Mouse (Mus musculus) left cerebral cortex, adult 11 months (tissue): ENCODE data around the gene Bag5.

Experiments
- DNase-seq: peaks from one replicate; pipeline ENCODE4 v3.0.0; 2022; ENCODE audit warnings: low spot score

Gene Bag5

DNA sequence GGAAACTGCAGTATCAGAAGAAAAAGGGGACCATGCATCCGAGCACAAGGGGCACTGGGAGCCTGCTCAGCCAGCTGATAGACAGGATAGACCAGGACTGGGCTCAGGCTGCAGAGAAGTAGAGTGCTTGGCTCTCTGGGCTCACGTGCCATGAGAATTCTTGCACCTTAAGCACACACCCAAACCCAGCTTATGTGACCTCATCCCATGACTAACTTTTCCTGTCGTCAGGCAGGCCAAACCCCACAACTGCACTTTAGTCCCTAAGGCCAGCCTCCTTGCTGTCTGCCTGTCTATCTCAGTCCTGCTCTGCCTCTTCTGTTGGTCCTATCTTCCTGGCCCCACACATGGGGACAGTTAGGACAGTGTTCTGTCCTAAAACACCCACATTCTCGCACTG is 15.3 kb downstream of the Bag5 start:
- no peak for DNase-seq

DNA sequence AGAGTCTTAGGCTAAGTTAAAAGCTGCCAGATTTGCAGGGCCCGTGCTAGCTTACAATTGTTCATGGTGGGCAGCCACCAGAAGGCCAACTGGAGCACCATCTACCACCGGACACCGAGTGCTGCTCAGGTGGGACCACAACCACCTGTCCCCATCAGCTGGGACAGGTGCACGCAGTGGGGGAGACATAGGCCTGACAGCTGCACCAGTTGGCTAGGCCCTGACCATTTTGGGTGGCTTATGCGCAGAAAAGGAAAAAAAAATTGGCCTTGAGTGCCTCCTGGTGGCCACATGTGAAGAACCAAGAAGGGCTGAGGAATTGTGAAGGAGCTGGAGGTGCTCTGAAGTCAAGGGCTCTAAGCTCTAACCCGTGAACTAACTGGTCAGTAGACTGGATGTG is 16.8 kb downstream of the Bag5 start:
- DNase-seq = no peak

GRCm38 (mm10) chr12:111694880-111695804 is 17.9 kb downstream of the Bag5 start:
- no peak for DNase-seq

DNA sequence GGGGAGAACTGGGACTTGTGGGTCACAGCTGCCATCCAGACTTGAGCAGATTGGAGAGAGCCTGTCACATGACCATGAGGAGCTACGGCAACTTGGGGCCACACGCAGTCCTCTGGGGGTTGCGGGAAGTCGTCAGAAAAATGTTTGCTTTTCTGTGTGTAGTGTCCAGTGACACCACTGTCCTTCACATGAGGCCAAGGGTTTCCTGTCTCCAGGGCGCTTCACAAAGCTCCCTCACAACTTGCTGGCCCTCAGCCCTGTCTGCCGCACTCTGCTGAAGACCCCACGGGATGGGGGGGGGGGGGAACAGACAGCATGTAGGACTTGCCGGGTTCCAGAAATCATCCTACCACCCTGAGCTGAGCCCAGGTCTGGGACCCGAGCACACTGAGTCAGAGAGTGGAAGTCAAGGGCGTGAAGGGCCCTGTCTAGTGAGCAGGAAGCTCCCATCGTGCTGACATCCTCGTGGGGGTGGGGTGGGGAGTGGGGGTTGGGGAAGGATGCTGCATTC is 18.7 kb downstream of the Bag5 start:
- DNase-seq = no peak

DNA sequence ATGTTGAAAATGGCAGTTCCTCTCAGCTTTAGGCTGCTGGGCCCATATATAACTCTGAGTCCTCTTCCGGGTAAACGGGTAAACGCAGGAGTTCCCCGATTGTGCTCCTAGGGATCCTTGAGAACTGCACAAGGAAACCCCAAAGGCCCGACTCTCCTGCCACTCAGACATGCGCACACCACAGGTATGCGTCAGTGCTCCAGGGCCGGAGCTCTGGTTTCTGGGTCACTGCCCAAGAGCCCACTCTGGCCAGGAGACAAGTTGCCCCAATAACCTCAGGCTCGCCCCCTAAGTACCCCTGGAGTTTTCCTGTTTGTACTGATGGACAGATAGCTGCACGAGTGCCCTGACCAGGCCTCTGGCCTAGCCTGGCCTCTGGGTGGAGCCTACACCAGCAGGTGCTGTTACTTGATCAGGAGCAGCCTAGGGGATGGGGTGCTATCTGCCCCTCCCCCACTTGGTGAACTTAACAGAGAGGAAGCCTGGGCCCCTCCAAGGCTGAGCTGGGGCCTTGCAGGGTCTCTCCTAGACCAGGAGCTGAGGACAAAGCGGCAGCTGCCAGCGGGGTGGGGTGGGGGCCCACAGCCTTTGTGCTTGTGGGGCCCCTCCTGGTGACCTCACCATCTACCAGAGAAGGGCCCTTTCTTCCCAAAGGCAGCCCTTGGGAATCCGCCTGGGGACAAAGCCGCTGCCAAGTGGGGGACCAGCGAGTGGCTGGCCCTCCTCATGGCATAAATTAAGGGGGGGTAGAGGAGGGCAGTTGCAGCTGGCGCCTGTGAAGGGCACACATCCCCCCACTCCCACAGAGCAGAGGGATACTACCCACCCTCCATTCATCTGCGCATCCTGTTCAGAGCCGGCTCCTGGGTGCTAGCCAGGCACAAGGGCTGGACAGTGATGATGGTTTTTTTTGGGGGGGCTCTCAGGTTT is 19.5 kb downstream of the Bag5 start:
- DNase-seq = peak; percentile 82

- DNase-seq = no peak
Measured at GRCm38 (mm10) chr12:111692899-111693298, 20.2 kb downstream of the Bag5 start.

DNA sequence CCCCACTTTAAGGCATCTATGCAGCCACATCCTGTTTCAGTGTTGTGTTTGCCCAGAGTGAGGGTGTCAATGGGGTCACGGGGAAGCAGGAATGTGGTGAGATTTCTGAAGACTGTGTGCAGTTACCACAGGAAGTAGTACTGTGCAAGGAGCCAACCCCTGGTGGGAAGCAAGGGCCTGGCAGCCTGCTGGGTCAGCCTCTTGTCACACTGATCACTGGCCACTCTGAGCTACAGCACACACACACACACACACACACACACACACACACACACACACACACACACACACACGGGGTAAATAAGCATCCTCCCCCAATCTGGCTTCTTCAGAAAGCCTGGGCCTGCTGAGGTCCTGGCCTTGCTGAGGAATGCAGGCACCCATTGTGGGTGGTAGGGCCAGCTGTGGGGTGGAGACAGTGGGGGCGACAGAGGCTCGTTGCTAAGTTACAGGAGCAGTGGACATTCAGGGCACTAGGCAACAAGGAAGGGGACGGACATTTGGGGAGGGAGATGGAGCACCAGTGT is 21.6 kb downstream of the Bag5 start:
- no peak for DNase-seq

GRCm38 (mm10) chr12:111689426-111689825 is 23.6 kb downstream of the Bag5 start:
- DNase-seq = no peak

GRCm38 (mm10) chr12:111688069-111688428 is 25.0 kb downstream of the Bag5 start:
- no peak for DNase-seq

GRCm38 (mm10) chr12:111687350-111688068 is 25.5 kb downstream of the Bag5 start:
- DNase-seq = no peak

- DNase-seq = no peak
Measured at GRCm38 (mm10) chr12:111686390-111686789, 26.7 kb downstream of the Bag5 start.

GRCm38 (mm10) chr12:111682806-111683205 is 30.3 kb downstream of the Bag5 start:
- DNase-seq = no peak

- no peak for DNase-seq
Measured at GRCm38 (mm10) chr12:111682003-111682402, 31.1 kb downstream of the Bag5 start.

DNA sequence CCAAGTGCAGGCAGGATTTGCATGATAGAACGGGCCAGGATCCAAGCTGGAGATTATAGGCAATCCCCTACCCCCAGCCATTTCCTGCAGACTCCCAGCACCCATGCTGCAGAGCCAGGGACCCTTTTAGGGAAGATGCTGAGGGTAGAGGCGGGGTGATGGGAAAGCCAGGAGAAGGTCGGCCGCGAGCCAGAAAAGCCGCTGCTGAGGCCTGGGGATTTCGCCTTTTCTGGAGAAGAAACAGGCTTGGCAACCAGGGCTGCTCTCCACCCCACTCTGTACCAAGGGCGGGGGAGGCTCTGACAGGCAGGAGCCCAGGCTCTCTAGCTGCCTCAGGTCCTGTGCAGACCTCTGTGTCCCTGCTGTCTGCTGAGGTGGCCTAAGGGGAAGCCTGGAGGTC is 31.8 kb downstream of the Bag5 start:
- no peak for DNase-seq

DNA sequence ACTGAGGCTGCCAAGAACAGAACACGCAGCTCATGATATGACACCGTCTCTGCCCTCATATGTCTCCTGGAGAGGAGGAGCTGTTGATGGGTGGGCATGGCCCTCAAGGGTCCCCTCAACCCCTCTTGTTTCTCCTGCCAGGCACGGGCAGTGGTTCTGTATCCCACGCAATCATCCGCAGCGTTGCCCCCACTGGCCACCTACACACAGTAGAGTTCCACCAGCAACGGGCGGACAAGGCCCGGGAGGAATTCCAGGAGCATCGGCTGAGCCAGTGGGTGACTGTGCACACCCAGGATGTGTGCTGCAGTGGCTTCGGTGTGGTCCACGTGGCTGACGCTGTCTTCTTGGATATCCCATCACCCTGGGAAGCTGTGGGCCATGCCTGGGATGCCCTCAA is 32.4 kb downstream of the Bag5 start:
- DNase-seq = no peak

- no peak for DNase-seq
Measured at GRCm38 (mm10) chr12:111678997-111679396, 34.1 kb downstream of the Bag5 start.

DNA sequence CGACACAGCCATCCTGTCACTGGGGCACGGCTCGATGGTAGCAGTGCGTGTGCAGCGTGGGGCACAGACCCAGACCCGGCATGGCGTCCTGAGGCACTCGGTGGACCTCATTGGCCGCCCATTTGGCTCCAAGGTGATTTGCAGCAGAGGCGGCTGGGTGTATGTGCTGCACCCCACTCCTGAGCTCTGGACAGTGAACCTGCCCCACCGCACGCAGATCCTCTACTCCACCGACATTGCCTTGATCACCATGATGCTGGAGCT is 34.5 kb downstream of the Bag5 start:
- DNase-seq = no peak

DNA sequence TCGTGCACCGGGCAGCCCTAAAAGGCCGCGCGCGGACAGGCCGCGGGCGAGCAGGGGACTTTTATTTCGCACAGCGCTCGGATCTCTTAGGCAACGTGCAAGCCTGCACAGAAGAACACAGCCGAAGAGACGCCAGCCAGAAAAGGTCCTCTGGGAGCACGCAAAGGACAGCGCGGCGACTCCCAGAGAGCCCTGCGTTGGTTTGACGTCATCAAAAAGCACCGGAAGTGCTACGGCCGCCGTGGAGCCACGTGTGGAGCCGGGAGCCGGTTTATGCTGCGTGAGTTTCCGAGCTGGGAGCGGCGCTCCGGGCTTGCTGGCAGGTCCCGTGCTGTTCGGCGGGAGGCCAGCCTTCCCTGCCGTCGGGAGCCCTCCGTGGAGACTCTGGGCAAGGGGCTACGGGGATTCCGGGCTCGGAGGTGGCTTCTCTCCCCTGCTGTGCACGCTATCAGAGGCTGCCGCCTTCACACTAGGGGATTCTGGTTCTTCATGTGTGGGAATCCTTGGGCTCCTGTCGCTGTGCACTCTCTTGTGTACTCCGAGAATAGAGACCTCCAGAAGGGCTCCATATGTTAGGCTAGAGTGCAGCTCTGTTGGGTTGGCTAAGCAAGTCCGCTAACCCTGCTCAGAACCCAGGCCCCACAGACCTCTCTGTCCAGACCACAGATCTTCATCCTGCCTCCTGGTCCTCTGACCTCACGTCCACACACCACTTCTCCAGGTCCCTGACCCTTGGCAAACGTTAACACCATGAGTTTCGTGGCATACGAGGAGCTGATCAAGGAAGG is 35.0 kb downstream of the Bag5 start, which contains the start of gene Trmt61a:
TSS of gene Trmt61a (plus strand) at position 224 of the 788 bp plus-strand sequence.
- no peak for DNase-seq

GRCm38 (mm10) chr12:111677421-111677820 is 35.6 kb downstream of the Bag5 start:
- no peak for DNase-seq

- DNase-seq = no peak
Measured at GRCm38 (mm10) chr12:111675797-111676580, 37.1 kb downstream of the Bag5 start.
